Mouse (Mus musculus): ENCODE measurements around the gene Ston1. TPM values are rescaled to one million over a fixed set of nuclear protein-coding genes. Genes with fewer than 3 reads are reported as not detected.

The Ston1 gene
- polyA plus RNA-seq, 1 experiment from 2014 or later: 6.2 TPM

GRCm38 (mm10) chr17:88595071-88595470 is 2.4 kb upstream of the Ston1 start:
- H3K9ac ChIP-seq: no peak overlapping the region
- no peak overlapping the region for H3K4me3 ChIP-seq (replicated peaks)
- no peaks in the 10 kb centered on the region for H3K36me3 ChIP-seq
- no peak overlapping the region for H3K4me2 ChIP-seq (replicated peaks)
- WGBS: 74% methylated on average over 4 of the region's 4 CpGs
- no peak for ATAC-seq
- H3K4me1 ChIP-seq (replicated peaks): peaks cover 12% of the 10 kb centered on the region
- H3K27ac ChIP-seq: no peak overlapping the region
- no peaks in the 10 kb centered on the region for H3K27me3 ChIP-seq (replicated peaks)
- no peaks in the 10 kb centered on the region for H3K9me3 ChIP-seq

- Histone ChIP-seq H3K27ac (no peak overlapping the region), H3K4me3 (replicated peaks) (no peak overlapping the region), H3K4me2 (replicated peaks) (no peak overlapping the region), H3K9ac (no peak overlapping the region), H3K4me1 (replicated peaks) (peaks cover 12% of the 10 kb centered on the region), H3K27me3 (replicated peaks) (no peaks in the 10 kb centered on the region), H3K36me3 (no peaks in the 10 kb centered on the region), H3K9me3 (no peaks in the 10 kb centered on the region)
- 79% methylated on average over 4 of the region's 4 CpGs for WGBS
- ATAC-seq: no peak
Observed at GRCm38 (mm10) chr17:88596068-88596467, 1.4 kb upstream of the Ston1 start.

GRCm38 (mm10) chr17:88596544-88597221 is 801 bp upstream of the Ston1 start:
- Histone ChIP-seq H3K4me1 (replicated peaks) (peaks cover 12% of the 10 kb centered on the region), H3K36me3 (no peaks in the 10 kb centered on the region), H3K27me3 (replicated peaks) (no peaks in the 10 kb centered on the region), H3K27ac (peak overlapping the region; percentile 89), H3K9me3 (no peaks in the 10 kb centered on the region), H3K4me3 (replicated peaks) (peak overlapping the region; percentile 62), H3K9ac (no peak overlapping the region), H3K4me2 (replicated peaks) (peak overlapping the region; percentile 68)
- 24% methylated on average over 16 of the region's 16 CpGs for WGBS
- no peak for ATAC-seq

GRCm38 (mm10) chr17:88598056-88598420 is 554 bp downstream of the Ston1 start:
- Histone ChIP-seq H3K4me2 (replicated peaks) (peak overlapping the region; percentile 68), H3K9me3 (no peaks in the 10 kb centered on the region), H3K36me3 (no peaks in the 10 kb centered on the region), H3K27me3 (replicated peaks) (no peaks in the 10 kb centered on the region), H3K9ac (peak overlapping the region; percentile 66), H3K4me3 (replicated peaks) (peak overlapping the region; percentile 62), H3K4me1 (replicated peaks) (peaks cover 12% of the 10 kb centered on the region), H3K27ac (peak overlapping the region; percentile 89)
- WGBS: 4% methylated on average over 5 of the region's 5 CpGs
- no peak for ATAC-seq

GRCm38 (mm10) chr17:88598570-88599368 is 1.3 kb downstream of the Ston1 start:
- ATAC-seq: no peak
- WGBS: 21% methylated on average over 14 of the region's 14 CpGs

GRCm38 (mm10) chr17:88600492-88601026 is 3.1 kb downstream of the Ston1 start:
- no peaks in the 10 kb centered on the region for H3K36me3 ChIP-seq
- no peaks in the 10 kb centered on the region for H3K27me3 ChIP-seq (replicated peaks)
- ATAC-seq: no peak
- H3K27ac ChIP-seq: no peak overlapping the region
- WGBS: 66% methylated on average over 8 of the region's 8 CpGs
- H3K9ac ChIP-seq: no peak overlapping the region
- H3K9me3 ChIP-seq: no peaks in the 10 kb centered on the region
- H3K4me3 ChIP-seq (replicated peaks): no peak overlapping the region
- H3K4me1 ChIP-seq (replicated peaks): peaks cover 12% of the 10 kb centered on the region
- no peak overlapping the region for H3K4me2 ChIP-seq (replicated peaks)

More at GRCm38 (mm10) chr17:88598570-88599368, 1.3 kb downstream of the Ston1 start:
- H3K27me3 ChIP-seq (replicated peaks): no peaks in the 10 kb centered on the region
- no peaks in the 10 kb centered on the region for H3K36me3 ChIP-seq
- H3K27ac ChIP-seq: peak overlapping the region; percentile 36; the same call in 1 of the 2 replicates
- H3K4me2 ChIP-seq (replicated peaks): peak overlapping the region; percentile 68
- H3K4me1 ChIP-seq (replicated peaks): peaks cover 12% of the 10 kb centered on the region
- peak overlapping the region; percentile 62 for H3K4me3 ChIP-seq (replicated peaks)
- no peaks in the 10 kb centered on the region for H3K9me3 ChIP-seq
- no peak overlapping the region for H3K9ac ChIP-seq

GRCm38 (mm10) chr17:88603943-88604342 is 6.5 kb downstream of the Ston1 start:
- Histone ChIP-seq H3K9me3 (no peaks in the 10 kb centered on the region), H3K36me3 (no peaks in the 10 kb centered on the region), H3K27me3 (replicated peaks) (no peaks in the 10 kb centered on the region), H3K4me1 (replicated peaks) (peaks cover 10% of the 10 kb centered on the region), H3K27ac (no peak overlapping the region), H3K4me2 (replicated peaks) (no peak overlapping the region), H3K4me3 (replicated peaks) (no peak overlapping the region), H3K9ac (no peak overlapping the region)
- WGBS: 83% methylated on average over 11 of the region's 11 CpGs
- no peak for ATAC-seq

- Histone ChIP-seq H3K27me3 (replicated peaks) (no peaks in the 10 kb centered on the region), H3K4me2 (replicated peaks) (no peak overlapping the region), H3K36me3 (no peaks in the 10 kb centered on the region), H3K9me3 (no peaks in the 10 kb centered on the region), H3K9ac (no peak overlapping the region), H3K4me3 (replicated peaks) (no peak overlapping the region), H3K4me1 (replicated peaks) (no peaks in the 10 kb centered on the region), H3K27ac (no peak overlapping the region)
- ATAC-seq: no peak
- 71% methylated on average over 2 of the region's 2 CpGs for WGBS
Observed at GRCm38 (mm10) chr17:88606056-88606455, 8.6 kb downstream of the Ston1 start.

GRCm38 (mm10) chr17:88609361-88609760 is 11.9 kb downstream of the Ston1 start:
- no peaks in the 10 kb centered on the region for H3K9me3 ChIP-seq
- H3K4me2 ChIP-seq (replicated peaks): no peak overlapping the region
- H3K4me1 ChIP-seq (replicated peaks): 0 out of 2 replicates have a peak, but pooled peaks cover 2% of the 10 kb centered on the region
- no peak overlapping the region for H3K9ac ChIP-seq
- no peak overlapping the region for H3K27ac ChIP-seq
- H3K27me3 ChIP-seq (replicated peaks): no peaks in the 10 kb centered on the region
- H3K36me3 ChIP-seq: no peaks in the 10 kb centered on the region
- whole genome bisulfite sequencing: 85% methylated on average over 15 of the region's 15 CpGs
- no peak overlapping the region for H3K4me3 ChIP-seq (replicated peaks)
- no peak for ATAC-seq

GRCm38 (mm10) chr17:88611057-88611456 is 13.6 kb downstream of the Ston1 start:
- Histone ChIP-seq H3K9ac (no peak overlapping the region), H3K36me3 (no peaks in the 10 kb centered on the region), H3K4me3 (replicated peaks) (no peak overlapping the region), H3K4me1 (replicated peaks) (0 out of 2 replicates have a peak, but pooled peaks cover 3% of the 10 kb centered on the region), H3K9me3 (no peaks in the 10 kb centered on the region), H3K27me3 (replicated peaks) (no peaks in the 10 kb centered on the region), H3K4me2 (replicated peaks) (no peak overlapping the region), H3K27ac (no peak overlapping the region)
- WGBS: 67% methylated on average over 2 of the region's 2 CpGs
- no peak for ATAC-seq

GRCm38 (mm10) chr17:88613172-88613571 is 15.7 kb downstream of the Ston1 start:
- ATAC-seq: peak; percentile 67

GRCm38 (mm10) chr17:88613721-88614120 is 16.2 kb downstream of the Ston1 start:
- Histone ChIP-seq H3K27ac (0 out of 2 replicates have a peak overlapping the region, but pooled peaks have one; percentile 33), H3K9ac (no peak overlapping the region), H3K4me2 (replicated peaks) (no peak overlapping the region), H3K9me3 (no peaks in the 10 kb centered on the region), H3K4me3 (replicated peaks) (no peak overlapping the region), H3K4me1 (replicated peaks) (0 out of 2 replicates have a peak, but pooled peaks cover 3% of the 10 kb centered on the region), H3K36me3 (no peaks in the 10 kb centered on the region), H3K27me3 (replicated peaks) (no peaks in the 10 kb centered on the region)
- WGBS: 89% methylated on average over 3 of the region's 3 CpGs
- peak; percentile 17; the same call in 1 of the 2 replicates for ATAC-seq

More at GRCm38 (mm10) chr17:88613172-88613571, 15.7 kb downstream of the Ston1 start:
- 68% methylated on average over 6 of the region's 6 CpGs for WGBS
- no peak overlapping the region for H3K4me3 ChIP-seq (replicated peaks)
- H3K4me2 ChIP-seq (replicated peaks): no peak overlapping the region
- no peaks in the 10 kb centered on the region for H3K9me3 ChIP-seq
- H3K27ac ChIP-seq: no peak overlapping the region
- H3K9ac ChIP-seq: no peak overlapping the region
- 0 out of 2 replicates have a peak, but pooled peaks cover 3% of the 10 kb centered on the region for H3K4me1 ChIP-seq (replicated peaks)
- H3K27me3 ChIP-seq (replicated peaks): no peaks in the 10 kb centered on the region
- H3K36me3 ChIP-seq: no peaks in the 10 kb centered on the region

Data from intestine, embryonic 15.5 days (tissue).